Mouse (Mus musculus) hindbrain, embryonic 11.5 days (tissue): Measurements from ENCODE around the gene Ptgir. TPM values are rescaled to one million over a fixed set of nuclear protein-coding genes. Genes with fewer than 3 reads are reported as not detected.
"Not testable (repeated sequence)": the region's sequence is repeated elsewhere in the genome, so short reads cannot be mapped to it uniquely, and the experiment has no call there.

ENCODE experiments used
- ATAC-seq: fragments of 200-750 bp; cut with Nextera tagmentation; 2 replicates; pipeline ENCODE4 v1.8.0; 2017; ENCODE audit warnings: mild to moderate bottlenecking, moderate TSS enrichment, moderate library complexity; ENCODE audit not compliant: low FRiP score
- DNase-seq: peaks from one replicate; pipeline ENCODE4 v3.0.0-alpha.2; 2015; ENCODE audit warnings: low spot score
- H3K27ac ChIP-seq: fragments of 300-500 bp; sonication (generic); 2 replicates; pipeline ENCODE4 v1.5.1; 2014; ENCODE audit warnings: mild to moderate bottlenecking, low read depth, low read length
- H3K27me3 ChIP-seq: fragments of 300-500 bp; sonication (generic); 2 replicates; pipeline ENCODE4 v1.6.1; 2014; ENCODE audit warnings: mild to moderate bottlenecking, low read length, moderate library complexity, mixed read lengths; ENCODE audit not compliant: control insufficient read depth, insufficient read depth
- H3K36me3 ChIP-seq: fragments of 300-500 bp; sonication (generic); 2 replicates; pipeline ENCODE4 v1.6.1; 2014; ENCODE audit warnings: mild to moderate bottlenecking, low read length, moderate library complexity, mixed read lengths; ENCODE audit not compliant: control insufficient read depth, insufficient read depth
- H3K4me1 ChIP-seq: fragments of 300-500 bp; sonication (generic); replicated peaks from 2 replicates; pipeline ENCODE4 v1.6.1; 2014; ENCODE audit warnings: low read length, mixed read lengths; ENCODE audit not compliant: control insufficient read depth, insufficient read depth
- H3K4me2 ChIP-seq: fragments of 300-500 bp; sonication (generic); replicated peaks from 2 replicates; pipeline ENCODE4 v1.6.1; 2014; ENCODE audit warnings: mild to moderate bottlenecking, low read depth, low read length
- H3K4me3 ChIP-seq: fragments of 300-500 bp; sonication (generic); 2 replicates; pipeline ENCODE4 v1.5.1; 2014; ENCODE audit warnings: low read depth, low read length
- H3K9ac ChIP-seq: fragments of 300-500 bp; sonication (generic); 2 replicates; pipeline ENCODE4 v1.6.1; 2014; ENCODE audit warnings: low read depth, low read length
- H3K9me3 ChIP-seq: fragments of 300-500 bp; sonication (generic); 2 replicates; pipeline ENCODE4 v1.6.1; 2016; ENCODE audit warnings: low read length; ENCODE audit not compliant: control insufficient read depth
- WGBS: fragments of 180-500 bp; shearing (Covaris S2); extraction: QIAGEN DNeasy Blood & Tissue Kit; methylation state at CpG from one replicate; pipeline ENCODE4 v1.1.7; 2014; 5-methylcytosine and 5-hydroxymethylcytosine counted together
- polyA plus RNA-seq: library from polyadenylated mRNA; unstranded; fragments of >200 nt; fragmentation: Nextera tagmentation; extraction: Ambion mirVana; gene quantifications from 2 replicates; pipeline ENCODE4 v1.2.1, GENCODE M21; 2014

Gene Ptgir
- polyA plus RNA-seq, 1 experiment from 2014 or later = 0.56 TPM

- not testable (repeated sequence) for ATAC-seq, DNase-seq, H3K9ac ChIP-seq, H3K4me1 ChIP-seq, H3K9me3 ChIP-seq, H3K36me3 ChIP-seq, H3K4me3 ChIP-seq, H3K4me2 ChIP-seq, H3K27ac ChIP-seq
- WGBS = 61% methylated on average over 2 of the region's 2 CpGs
- peaks cover 10% of the 10 kb centered on the region for H3K27me3 ChIP-seq
Measured at GRCm38 (mm10) chr7:16953776-16954175, 47.5 kb downstream of the Ptgir start.

GRCm38 (mm10) chr7:16955712-16956111, 49.4 kb downstream of the Ptgir start:
- Histone ChIP-seq H3K9me3 (no peaks in the 10 kb centered on the region), H3K27ac (no peak overlapping the region), H3K4me3 (no peak overlapping the region), H3K9ac (no peak overlapping the region), H3K36me3 (no peaks in the 10 kb centered on the region), H3K4me1 (no peaks in the 10 kb centered on the region), H3K27me3 (no peaks in the 10 kb centered on the region), H3K4me2 (no peak overlapping the region)
- ATAC-seq = no peak
- WGBS = 85% methylated on average over 4 of the region's 4 CpGs
- DNase-seq = no peak

- H3K4me2 ChIP-seq = no peak overlapping the region
- 56% methylated on average over 15 of the region's 15 CpGs for WGBS
Measured at GRCm38 (mm10) chr7:16956410-16957265, 50.3 kb downstream of the Ptgir start.

GRCm38 (mm10) chr7:16959539-16960187, 53.4 kb downstream of the Ptgir start, which contains the start of gene Pnmal1:
Gene Pnmal1, plus strand, starts transcription at chr7:16959679.
- H3K4me1 ChIP-seq = no peaks in the 10 kb centered on the region
- no peaks in the 10 kb centered on the region for H3K9me3 ChIP-seq
- no peaks in the 10 kb centered on the region for H3K27me3 ChIP-seq
- peak within 1 kb of the TSS; percentile 6 for H3K4me3 ChIP-seq
- ATAC-seq (peak; percentile 96), DNase-seq (peak; percentile 96)
- H3K36me3 ChIP-seq = no peaks in the 10 kb centered on the region
- peak within 1 kb of the TSS; percentile 1; the same call in 1 of the 2 replicates for H3K9ac ChIP-seq
- H3K27ac ChIP-seq = peak within 1 kb of the TSS; percentile 95
- H3K4me2 ChIP-seq = peak within 1 kb of the TSS; percentile 53
- 19% methylated on average over 17 of the region's 17 CpGs for WGBS

More at GRCm38 (mm10) chr7:16956410-16957265, 50.3 kb downstream of the Ptgir start:
- ATAC-seq (no peak), DNase-seq (peak; percentile 60)
- Histone ChIP-seq H3K4me3 (no peak overlapping the region), H3K9ac (no peak overlapping the region), H3K36me3 (no peaks in the 10 kb centered on the region), H3K9me3 (no peaks in the 10 kb centered on the region), H3K4me1 (no peaks in the 10 kb centered on the region), H3K27me3 (no peaks in the 10 kb centered on the region), H3K27ac (peak overlapping the region; percentile 65)

Other genes with a start within 250 kb of the Ptgir start
- not detected in 2 replicates for gene Ceacam15, start 230.8 kb upstream of the Ptgir start, polyA plus RNA-seq
- not detected in 2 replicates for gene Ceacam9, start 184.6 kb upstream of the Ptgir start, polyA plus RNA-seq
- gene Ap2s1, start 168.1 kb upstream of the Ptgir start, polyA plus RNA-seq = 298 and 307 TPM in 2 replicates
- 15.0 and 15.1 TPM in 2 replicates for gene Slc1a5, start 125.2 kb upstream of the Ptgir start, polyA plus RNA-seq
- 112 and 130 TPM in 2 replicates for gene Strn4, start 90.6 kb upstream of the Ptgir start, polyA plus RNA-seq
- gene Fkrp, start 89.8 kb upstream of the Ptgir start, polyA plus RNA-seq = 21.9 and 22.7 TPM in 2 replicates
- 8.8 and 9.4 TPM in 2 replicates for gene Prkd2, start 63.6 kb upstream of the Ptgir start, polyA plus RNA-seq
- gene Dact3, start 31.2 kb upstream of the Ptgir start, polyA plus RNA-seq = 7.6 and 8.0 TPM in 2 replicates
- gene Gng8, start 14.7 kb upstream of the Ptgir start, polyA plus RNA-seq = 9.0 and 11.0 TPM in 2 replicates
- gene Calm3, start 17.6 kb downstream of the Ptgir start, polyA plus RNA-seq = 322 and 337 TPM in 2 replicates
- gene Pnmal2, start 38.2 kb downstream of the Ptgir start, polyA plus RNA-seq = 7.8 and 11.0 TPM in 2 replicates
- 17.6 and 19.5 TPM in 2 replicates for gene Pnmal1, start 53.2 kb downstream of the Ptgir start, polyA plus RNA-seq
- gene Gm42372, start 76.6 kb downstream of the Ptgir start, polyA plus RNA-seq = 1.5 and 1.7 TPM in 2 replicates
- gene Ccdc8, start 86.2 kb downstream of the Ptgir start, polyA plus RNA-seq = 6.2 and 11.0 TPM in 2 replicates
- gene Ppp5c, start 121.4 kb downstream of the Ptgir start, polyA plus RNA-seq = 96.9 and 97.3 TPM in 2 replicates
- gene Hif3a, start 155.9 kb downstream of the Ptgir start, polyA plus RNA-seq = 4.8 and 4.9 TPM in 2 replicates
- 0.05 and 0.10 TPM in 2 replicates for gene Psg16, start 167.6 kb downstream of the Ptgir start, polyA plus RNA-seq
- not detected in 2 replicates for gene Ceacam3, start 243.8 kb downstream of the Ptgir start, polyA plus RNA-seq